In genomic region chr13:21714725-21715124, GRCm38 (mm10) we compare ENCODE assay signal across 8 mouse cellular contexts. TPM values are rescaled to one million over a fixed set of nuclear protein-coding genes. Genes with fewer than 3 reads are reported as not detected.
DNase-seq lines count a peak whose midpoint lies in the region; ATAC-seq lines count a peak whose summit lies in the region.

No protein-coding gene starts in this region.

- peak overlapping the region; percentile 94 for H3K27ac ChIP-seq in limb, embryonic 10.5 days
- H3K27ac ChIP-seq in midbrain, embryonic 11.5 days (ENCODE audit: low read depth, low read length): peak overlapping the region; percentile 92

- no peaks in the 10 kb centered on the region for H3K9me3 ChIP-seq in limb, embryonic 10.5 days (replicated peaks)
- no peaks in the 10 kb centered on the region for H3K9me3 ChIP-seq in midbrain, embryonic 11.5 days (ENCODE audit: control insufficient read depth, low read length)

- no peaks in the 10 kb centered on the region for H3K27me3 ChIP-seq in limb, embryonic 10.5 days (ENCODE audit: low read depth, poor library complexity, severe bottlenecking)
- H3K27me3 ChIP-seq in midbrain, embryonic 11.5 days (ENCODE audit: control insufficient read depth, insufficient read depth, low read length): no peaks in the 10 kb centered on the region

- DNase-seq in urinary bladder, postnatal 14 days (ENCODE audit: low spot score): peak; percentile 55
- DNase-seq in urinary bladder, adult 2 months (ENCODE audit: low spot score): no peak
- DNase-seq in cerebellum, postnatal 25 days: peak; percentile 70 to 75
- peak; percentile 54 for DNase-seq in gastrocnemius, adult 18-20 months (ENCODE audit: low spot score)
- DNase-seq in limb, embryonic 10.5 days (ENCODE audit: low spot score): peak; percentile 56
- DNase-seq in midbrain, embryonic 11.5 days (ENCODE audit: low spot score, missing footprints): peak; percentile 95
- DNase-seq in spleen, postnatal 36 days (ENCODE audit: low spot score in 2 of 2): peak; percentile 58 to 77

- WGBS in limb, embryonic 10.5 days: 2% methylated on average over 7 of the region's 7 CpGs
- 2% methylated on average over 7 of the region's 7 CpGs for WGBS in midbrain, embryonic 11.5 days

- H3K9ac ChIP-seq in midbrain, embryonic 11.5 days (ENCODE audit: low read length): peak overlapping the region; percentile 75

- peak; percentile 16 for ATAC-seq in inflammation-experienced regulatory T-cells, adult 6 months
- ATAC-seq in midbrain, embryonic 11.5 days (ENCODE audit: low FRiP score): no peak

- H3K4me3 ChIP-seq in limb, embryonic 10.5 days: peak overlapping the region; percentile 57
- H3K4me3 ChIP-seq in midbrain, embryonic 11.5 days (ENCODE audit: low read depth, low read length): peak overlapping the region; percentile 44

- peaks cover 17% of the 10 kb centered on the region for H3K4me1 ChIP-seq in limb, embryonic 10.5 days
- peaks cover 16% of the 10 kb centered on the region for H3K4me1 ChIP-seq in midbrain, embryonic 11.5 days (ENCODE audit: control insufficient read depth, insufficient read depth, low read length)

- no peaks in the 10 kb centered on the region for H3K36me3 ChIP-seq in limb, embryonic 10.5 days
- no peaks in the 10 kb centered on the region for H3K36me3 ChIP-seq in midbrain, embryonic 11.5 days (ENCODE audit: control insufficient read depth, insufficient read depth, low read length)

- H3K4me2 ChIP-seq in midbrain, embryonic 11.5 days: peak overlapping the region; percentile 80

RNA-seq across cellular contexts. Expression of gene Hist1h2bl, which starts 1.2 kb away (rescaled TPM):
- polyA plus RNA-seq in urinary bladder, adult 2 months (2012; rRNA removed): 0.91 TPM in 1 of 2 replicates, not detected in the other
- 1 to 10 TPM; 3.4 to 3.7 TPM for total RNA-seq in gastrocnemius, adult 18-20 months (2021)
- polyA plus RNA-seq in inflammation-experienced regulatory T-cells, adult 6 months (2017; shearing (Covaris generic)): not detected
- polyA plus RNA-seq in limb, embryonic 10.5 days (2016; fragmentation: Nextera tagmentation; extraction: Ambion mirVana): 1.7 and 2.0 TPM in 2 replicates
- polyA plus RNA-seq in midbrain, embryonic 11.5 days (2014; fragmentation: Nextera tagmentation; extraction: Ambion mirVana): 0.85 and 2.7 TPM in 2 replicates

RNA-seq across cellular contexts. Expression of gene Hist1h2ai, which starts 1.5 kb away (rescaled TPM):
- polyA plus RNA-seq in urinary bladder, adult 2 months (2012; rRNA removed): not detected in 2 replicates
- 1 to 10 TPM in 1 of 2 experiments, not detected in 1; 1.5 TPM for total RNA-seq in gastrocnemius, adult 18-20 months (2021)
- 10 to 100 TPM in 1 of 3 experiments, not detected in 2; 25.0 TPM for polyA plus RNA-seq in inflammation-experienced regulatory T-cells, adult 6 months (2017; shearing (Covaris generic))
- polyA plus RNA-seq in limb, embryonic 10.5 days (2016; fragmentation: Nextera tagmentation; extraction: Ambion mirVana): 19.5 and 28.4 TPM in 2 replicates
- 19.8 and 20.9 TPM in 2 replicates for polyA plus RNA-seq in midbrain, embryonic 11.5 days (2014; fragmentation: Nextera tagmentation; extraction: Ambion mirVana)

RNA-seq across cellular contexts. Expression of gene Hist1h3h, which starts 2.7 kb away (rescaled TPM):
- polyA plus RNA-seq in urinary bladder, adult 2 months (2012; rRNA removed): not detected in 2 replicates
- total RNA-seq in gastrocnemius, adult 18-20 months (2021): 1 to 10 TPM in 1 of 2 experiments, not detected in 1; 2.3 TPM
- 1 to 10 TPM in 1 of 3 experiments, not detected in 2; 4.9 TPM for polyA plus RNA-seq in inflammation-experienced regulatory T-cells, adult 6 months (2017; shearing (Covaris generic))
- polyA plus RNA-seq in limb, embryonic 10.5 days (2016; fragmentation: Nextera tagmentation; extraction: Ambion mirVana): 8.0 and 10.2 TPM in 2 replicates
- 11.6 and 12.9 TPM in 2 replicates for polyA plus RNA-seq in midbrain, embryonic 11.5 days (2014; fragmentation: Nextera tagmentation; extraction: Ambion mirVana)

RNA-seq across cellular contexts. Expression of gene Hist1h2bm, which starts 7.1 kb away (rescaled TPM):
- 0.25 TPM in 1 of 2 replicates, not detected in the other for polyA plus RNA-seq in urinary bladder, adult 2 months (2012; rRNA removed)
- total RNA-seq in gastrocnemius, adult 18-20 months (2021): not detected
- 1 to 10 TPM in 2 of 3 experiments, not detected in 1; 1.6 to 4.7 TPM for polyA plus RNA-seq in inflammation-experienced regulatory T-cells, adult 6 months (2017; shearing (Covaris generic))
- 6.8 and 7.9 TPM in 2 replicates for polyA plus RNA-seq in limb, embryonic 10.5 days (2016; fragmentation: Nextera tagmentation; extraction: Ambion mirVana)
- polyA plus RNA-seq in midbrain, embryonic 11.5 days (2014; fragmentation: Nextera tagmentation; extraction: Ambion mirVana): 4.2 and 5.7 TPM in 2 replicates

RNA-seq across cellular contexts. Expression of gene Olfr1359, which starts 16.8 kb away (rescaled TPM):
- polyA plus RNA-seq in urinary bladder, adult 2 months (2012; rRNA removed): not detected in 2 replicates
- not detected for total RNA-seq in gastrocnemius, adult 18-20 months (2021)
- polyA plus RNA-seq in inflammation-experienced regulatory T-cells, adult 6 months (2017; shearing (Covaris generic)): not detected
- not detected in 2 replicates for polyA plus RNA-seq in limb, embryonic 10.5 days (2016; fragmentation: Nextera tagmentation; extraction: Ambion mirVana)
- polyA plus RNA-seq in midbrain, embryonic 11.5 days (2014; fragmentation: Nextera tagmentation; extraction: Ambion mirVana): not detected in 2 replicates
